Mouse (Mus musculus) testis, adult 2 months (tissue): ENCODE results near the gene Pih1d1.
A peak's percentile ranks its signal among the peaks of the same experiment; 100 is the strongest.

Experiments used
- CTCF ChIP-seq: fragments of 200-500 bp; IDR thresholded peaks from 2 replicates; pipeline ENCODE4 v1.5.1; 2012; ENCODE audit warnings: low read depth, mild to moderate bottlenecking, inconsistent platforms, low read length, moderate library complexity; ENCODE audit not compliant: control insufficient read depth, insufficient read depth, insufficient replicate concordance
- POLR2A ChIP-seq: fragments of 200-500 bp; IDR thresholded peaks from 2 replicates; pipeline ENCODE4 v1.6.1; 2012; ENCODE audit warnings: low read depth, mild to moderate bottlenecking, inconsistent platforms, low read length, moderate library complexity; ENCODE audit not compliant: control insufficient read depth

- no peak for TF ChIP-seq CTCF
- peak; percentile 65 for TF ChIP-seq POLR2A
Observed at GRCm38 (mm10) chr7:45175929-45176328, 21.8 kb downstream of the Pih1d1 start.
